In genomic region chr11:6261434-6262082, GRCm38 (mm10) we compare ENCODE assay signal across 8 mouse cellular contexts. TPM values are rescaled to one million over a fixed set of nuclear protein-coding genes. Genes with fewer than 3 reads are reported as not detected.
A peak's percentile ranks its signal among the peaks of the same experiment; 100 is the strongest.
DNase-seq lines count a peak whose midpoint lies in the region; TF ChIP-seq lines count a peak whose summit lies in the region.

No protein-coding gene starts in this region.

- no peaks in the 10 kb centered on the region; the same call in 1 of the 2 replicates for H3K36me3 ChIP-seq in heart, adult 2 months (ENCODE audit: control insufficient read depth, insufficient read depth, low read length)
- H3K36me3 ChIP-seq in heart, embryonic 10.5 days: peaks cover 92% of the 10 kb centered on the region
- peaks cover 94% of the 10 kb centered on the region for H3K36me3 ChIP-seq in midbrain, embryonic 10.5 days

- no peak overlapping the region for H3K27ac ChIP-seq in heart, adult 2 months
- H3K27ac ChIP-seq in heart, embryonic 10.5 days: no peak overlapping the region
- no peak overlapping the region for H3K27ac ChIP-seq in midbrain, embryonic 10.5 days (replicated peaks)

- WGBS in heart, adult 2 months: 74% methylated on average over 10 of the region's 10 CpGs
- 83% methylated on average over 10 of the region's 10 CpGs for WGBS in heart, embryonic 10.5 days
- 85% methylated on average over 10 of the region's 10 CpGs for WGBS in midbrain, embryonic 10.5 days

- H3K4me1 ChIP-seq in heart, adult 2 months (ENCODE audit: control insufficient read depth, insufficient read depth, low read length): peaks cover 2% of the 10 kb centered on the region
- peaks cover 4% of the 10 kb centered on the region for H3K4me1 ChIP-seq in heart, embryonic 10.5 days
- H3K4me1 ChIP-seq in midbrain, embryonic 10.5 days: peaks cover 6% of the 10 kb centered on the region

- H3K9ac ChIP-seq in heart, adult 2 months (ENCODE audit: low read depth, low read length): no peak overlapping the region

- no peak overlapping the region for H3K4me3 ChIP-seq in heart, adult 2 months
- no peak overlapping the region for H3K4me3 ChIP-seq in heart, embryonic 10.5 days
- H3K4me3 ChIP-seq in midbrain, embryonic 10.5 days: no peak overlapping the region

- no peaks in the 10 kb centered on the region for H3K27me3 ChIP-seq in heart, adult 2 months (ENCODE audit: control insufficient read depth, insufficient read depth, low read length)
- no peaks in the 10 kb centered on the region for H3K27me3 ChIP-seq in heart, embryonic 10.5 days (ENCODE audit: insufficient read depth, poor library complexity, severe bottlenecking)
- H3K27me3 ChIP-seq in midbrain, embryonic 10.5 days (ENCODE audit: low read depth, poor library complexity, severe bottlenecking): no peaks in the 10 kb centered on the region

- peak; percentile 23; the same call in 1 of the 2 replicates for TF ChIP-seq EP300 in heart, adult 2 months (IDR thresholded peaks at IDR 0.05; ENCODE audit: insufficient read depth, low read depth, low read length)

- no peak for TF ChIP-seq POLR2A in heart, adult 2 months (IDR thresholded peaks at IDR 0.05; ENCODE audit: insufficient read depth, low read depth, low read length)

- intact Hi-C loops in heart, adult 2 months (cut with DNase I): loop anchor here (2.0 to 10.0 kb wide), 2 partner anchors 265 to 557 kb away; no protein-coding TSS in a partner anchor
- intact Hi-C loops in heart, postnatal 14 days (cut with DNase I): loop anchor here (1.0 to 5.0 kb wide), 3 partner anchors 64 to 269 kb away; no protein-coding TSS in a partner anchor
- intact Hi-C loops in left cerebral cortex, postnatal 14 days (cut with DNase I): loop anchor here (5.0 kb wide), 2 partner anchors 59 to 264 kb away; partner anchors contain the start of genes A730071L15Rik and Nudcd3

- H3K79me2 ChIP-seq in heart, adult 2 months (replicated peaks; ENCODE audit: control insufficient read depth, insufficient read depth, low read length): no peaks in the 10 kb centered on the region

- DNase-seq in heart, adult 2 months: peak; percentile 63 to 76
- no peak for DNase-seq in heart, embryonic 10.5 days (ENCODE audit: low spot score)
- DNase-seq in adrenal gland, postnatal 14 days: peak; percentile 82
- DNase-seq in embryo, embryonic 9.5 days (ENCODE audit: extremely low spot score): peak; percentile 73
- peak; percentile 73 to 82 for DNase-seq in heart, postnatal 14 days
- DNase-seq in left cerebral cortex, postnatal 14 days (ENCODE audit: low spot score in 2 of 2): peak; percentile 72 to 86
- DNase-seq in midbrain, embryonic 10.5 days (ENCODE audit: low spot score): peak; percentile 81
- DNase-seq in skeletal muscle tissue, adult 2 months (ENCODE audit: low read depth, low spot score): peak; percentile 50

- no peak; the same call in none of the 2 replicates for TF ChIP-seq CTCF in heart, adult 2 months (IDR thresholded peaks at IDR 0.05)

- no peaks in the 10 kb centered on the region for H3K9me3 ChIP-seq in heart, embryonic 10.5 days
- H3K9me3 ChIP-seq in midbrain, embryonic 10.5 days (replicated peaks): no peaks in the 10 kb centered on the region

RNA-seq across cellular contexts. Expression of gene Ddx56, which starts 6.0 kb away (rescaled TPM):
- total RNA-seq in heart, adult 2 months (2021): 10 to 100 TPM; 19.7 to 22.0 TPM
- 21.1 and 25.2 TPM in 2 replicates for polyA plus RNA-seq in heart, adult 2 months (2012; rRNA removed)
- polyA plus RNA-seq in heart, embryonic 10.5 days (2016; fragmentation: Nextera tagmentation; extraction: Ambion mirVana): 93.7 and 111 TPM in 2 replicates
- 50.1 and 50.7 TPM in 2 replicates for total RNA-seq in adrenal gland, postnatal 14 days (2021)
- total RNA-seq in heart, postnatal 14 days (2021): 10 to 100 TPM; 24.9 to 25.4 TPM
- 10 to 100 TPM; 46.2 to 47.3 TPM for total RNA-seq in left cerebral cortex, postnatal 14 days (2021)
- polyA plus RNA-seq in midbrain, embryonic 10.5 days (2016; fragmentation: Nextera tagmentation; extraction: Ambion mirVana): 117 and 126 TPM in 2 replicates

RNA-seq across cellular contexts. Expression of gene Tmed4, which starts 13.1 kb away (rescaled TPM):
- 10 to 100 TPM; 85.5 to 96.6 TPM for total RNA-seq in heart, adult 2 months (2021)
- 138 and 175 TPM in 2 replicates for polyA plus RNA-seq in heart, adult 2 months (2012; rRNA removed)
- polyA plus RNA-seq in heart, embryonic 10.5 days (2016; fragmentation: Nextera tagmentation; extraction: Ambion mirVana): 85.6 and 101 TPM in 2 replicates
- 87.9 and 88.6 TPM in 2 replicates for total RNA-seq in adrenal gland, postnatal 14 days (2021)
- total RNA-seq in heart, postnatal 14 days (2021): 10 to 100 TPM; 72.9 to 73.5 TPM
- total RNA-seq in left cerebral cortex, postnatal 14 days (2021): 10 to 100 TPM; 78.2 to 81.7 TPM
- 131 and 140 TPM in 2 replicates for polyA plus RNA-seq in midbrain, embryonic 10.5 days (2016; fragmentation: Nextera tagmentation; extraction: Ambion mirVana)

RNA-seq across cellular contexts. Expression of gene Ogdh, which starts 29.9 kb away (rescaled TPM):
- total RNA-seq in heart, adult 2 months (2021): 1,000 to 10,000 TPM; 1,611 to 1,957 TPM
- 1,204 and 1,461 TPM in 2 replicates for polyA plus RNA-seq in heart, adult 2 months (2012; rRNA removed)
- polyA plus RNA-seq in heart, embryonic 10.5 days (2016; fragmentation: Nextera tagmentation; extraction: Ambion mirVana): 187 and 299 TPM in 2 replicates
- 914 and 944 TPM in 2 replicates for total RNA-seq in adrenal gland, postnatal 14 days (2021)
- total RNA-seq in heart, postnatal 14 days (2021): 1,000 to 10,000 TPM; 1,493 to 1,546 TPM
- 100 to 1,000 TPM; 248 to 260 TPM for total RNA-seq in left cerebral cortex, postnatal 14 days (2021)
- polyA plus RNA-seq in midbrain, embryonic 10.5 days (2016; fragmentation: Nextera tagmentation; extraction: Ambion mirVana): 107 and 111 TPM in 2 replicates

RNA-seq across cellular contexts. Expression of gene Npc1l1, which starts 31.6 kb away (rescaled TPM):
- under 1 TPM in 1 of 2 experiments, not detected in 1; 0.08 TPM for total RNA-seq in heart, adult 2 months (2021)
- polyA plus RNA-seq in heart, adult 2 months (2012; rRNA removed): 0.25 and 0.38 TPM in 2 replicates
- polyA plus RNA-seq in heart, embryonic 10.5 days (2016; fragmentation: Nextera tagmentation; extraction: Ambion mirVana): 0.06 TPM in 1 of 2 replicates, not detected in the other
- total RNA-seq in adrenal gland, postnatal 14 days (2021): not detected in 2 replicates
- under 1 TPM; 0.07 to 0.10 TPM for total RNA-seq in heart, postnatal 14 days (2021)
- total RNA-seq in left cerebral cortex, postnatal 14 days (2021): 1 to 10 TPM; 1.2 TPM
- polyA plus RNA-seq in midbrain, embryonic 10.5 days (2016; fragmentation: Nextera tagmentation; extraction: Ambion mirVana): not detected in 2 replicates
